Mouse (Mus musculus) urinary bladder, postnatal 25 days (tissue): Measurements from ENCODE around the gene Fryl.
A peak's percentile ranks its signal among the peaks of the same experiment; 100 is the strongest.

Experiments used
- DNase-seq: peaks from one replicate; pipeline ENCODE4 v3.0.0; 2022; ENCODE audit warnings: low spot score

Gene Fryl

GRCm38 (mm10) chr5:73157502-73157901 lies 98.9 kb downstream of the Fryl start:
- DNase-seq = no peak

DNA sequence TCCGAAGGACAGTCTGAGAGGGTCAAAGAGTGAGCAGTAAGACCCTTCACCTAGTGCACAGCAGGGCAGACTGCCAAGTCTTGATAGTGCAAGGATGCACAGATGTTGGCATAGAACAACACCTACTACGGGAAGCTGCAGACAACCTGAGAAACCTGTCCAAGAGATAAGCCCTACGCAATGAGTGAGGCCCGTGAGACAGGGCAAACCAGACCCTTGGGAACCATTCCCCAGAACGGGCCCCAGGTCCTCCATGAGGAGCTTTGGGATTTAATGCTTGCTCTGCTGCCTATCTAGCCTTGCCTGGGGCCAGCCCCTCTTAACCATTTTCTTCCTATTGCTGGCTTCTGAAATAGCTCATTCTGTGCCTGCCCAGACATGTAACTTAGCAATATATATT lies 99.4 kb downstream of the Fryl start:
- DNase-seq = no peak

DNA sequence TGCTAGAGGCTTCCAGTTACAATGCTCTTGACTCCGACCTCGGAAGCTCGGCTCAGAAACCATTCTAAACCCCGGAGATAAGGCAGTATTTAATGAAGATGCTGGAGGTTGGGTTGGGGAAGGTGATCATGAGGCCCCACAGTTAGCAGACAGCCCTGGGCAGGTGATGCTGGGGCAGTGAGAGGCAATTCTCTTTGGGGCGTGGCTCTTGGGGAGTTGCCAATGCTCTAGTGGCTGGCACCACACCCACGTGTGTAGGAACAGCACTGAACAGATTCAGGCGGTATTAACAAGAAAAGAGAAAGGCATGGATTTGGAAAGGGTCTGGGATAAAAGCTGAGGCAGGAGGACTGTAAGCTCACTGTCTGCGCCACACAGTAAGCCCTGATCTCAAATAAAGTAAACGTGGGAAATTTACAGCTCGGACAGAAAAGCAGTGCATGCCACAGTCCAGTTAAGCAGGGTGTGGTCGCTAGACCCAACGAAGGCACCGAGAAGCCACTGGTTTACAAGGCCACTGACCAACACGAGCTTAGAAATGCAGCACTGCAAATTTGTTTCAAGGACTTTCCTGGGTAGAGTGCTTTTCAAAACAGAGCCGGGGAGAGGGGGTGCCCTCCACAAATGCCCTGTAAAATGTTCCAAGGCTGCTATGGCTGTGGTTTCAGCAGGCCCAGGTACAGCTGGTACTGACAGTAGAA lies 100.0 kb downstream of the Fryl start:
- DNase-seq = no peak

DNA sequence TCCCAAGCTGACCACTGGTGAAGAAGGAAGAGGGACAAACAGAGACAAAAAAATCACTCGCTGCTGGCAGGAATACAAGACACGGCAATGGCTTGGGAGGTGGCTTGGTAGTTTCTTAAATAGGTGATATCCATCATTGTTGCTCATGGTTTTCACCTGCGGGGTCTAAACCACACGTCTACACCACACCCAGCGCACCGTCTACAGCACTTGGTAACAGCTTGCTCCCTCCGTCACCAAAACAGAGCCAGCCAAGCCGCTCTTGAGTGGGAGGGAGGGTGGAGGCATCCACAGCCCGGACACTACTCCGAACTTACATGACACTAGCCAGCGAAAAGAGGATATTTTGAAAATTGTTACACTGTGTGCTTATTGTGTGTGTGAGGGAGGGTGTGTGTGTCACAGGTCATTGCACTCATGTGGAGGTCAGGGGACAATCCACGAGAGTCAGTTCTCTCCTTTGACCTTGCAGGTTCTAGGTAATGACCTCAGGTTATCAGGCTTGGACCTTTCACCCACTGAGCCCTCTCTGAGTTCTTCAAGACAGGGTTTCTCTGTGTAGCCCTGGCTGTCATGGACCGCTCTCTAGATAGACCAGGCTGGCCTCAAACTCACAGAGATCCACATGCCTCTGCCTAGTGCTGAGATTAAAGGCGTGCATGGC lies 102.5 kb downstream of the Fryl start:
- DNase-seq = no peak

GRCm38 (mm10) chr5:73152206-73152605 lies 104.2 kb downstream of the Fryl start:
- DNase-seq = no peak

- DNase-seq = no peak
Measured at GRCm38 (mm10) chr5:73150877-73151445, 105.5 kb downstream of the Fryl start.

DNA sequence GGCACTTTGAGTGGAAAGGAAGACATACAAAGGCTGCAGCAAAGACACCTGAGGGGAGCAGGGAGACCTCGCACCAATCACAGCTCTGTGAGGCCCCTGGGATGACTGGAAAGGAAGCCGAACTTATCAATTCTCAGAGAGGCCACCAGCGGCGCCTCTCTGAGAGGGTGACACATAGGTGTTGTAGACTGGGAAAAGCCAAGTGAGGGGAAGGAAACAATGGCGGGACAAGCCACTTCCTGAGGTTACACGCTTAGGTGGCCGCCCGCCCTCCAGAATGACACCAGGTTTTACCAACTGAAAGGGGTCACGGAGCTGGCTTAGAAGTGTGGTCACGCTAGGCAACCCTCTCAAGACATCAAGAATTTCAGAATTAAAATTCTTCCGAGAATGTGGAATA lies 111.4 kb downstream of the Fryl start:
- DNase-seq = no peak

DNA sequence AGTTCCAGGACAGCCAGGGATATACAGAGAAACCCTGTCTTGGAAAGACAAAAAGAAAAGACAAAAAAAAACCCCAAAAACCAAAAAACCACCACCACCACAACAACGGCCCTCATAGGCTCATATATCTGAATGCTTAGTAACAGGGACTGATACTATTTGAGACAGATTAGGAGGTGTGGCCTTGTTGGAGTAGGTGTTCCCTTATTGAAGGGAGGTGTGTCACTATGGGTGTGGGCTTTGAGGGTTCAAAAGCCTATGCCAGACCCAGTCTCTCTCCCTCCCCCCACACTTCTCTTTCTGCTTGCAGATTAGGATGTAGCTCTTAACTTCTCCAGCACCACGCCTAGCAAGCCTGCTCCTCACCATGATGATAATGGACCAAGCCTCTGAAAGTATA lies 114.7 kb downstream of the Fryl start:
- DNase-seq = no peak

DNA sequence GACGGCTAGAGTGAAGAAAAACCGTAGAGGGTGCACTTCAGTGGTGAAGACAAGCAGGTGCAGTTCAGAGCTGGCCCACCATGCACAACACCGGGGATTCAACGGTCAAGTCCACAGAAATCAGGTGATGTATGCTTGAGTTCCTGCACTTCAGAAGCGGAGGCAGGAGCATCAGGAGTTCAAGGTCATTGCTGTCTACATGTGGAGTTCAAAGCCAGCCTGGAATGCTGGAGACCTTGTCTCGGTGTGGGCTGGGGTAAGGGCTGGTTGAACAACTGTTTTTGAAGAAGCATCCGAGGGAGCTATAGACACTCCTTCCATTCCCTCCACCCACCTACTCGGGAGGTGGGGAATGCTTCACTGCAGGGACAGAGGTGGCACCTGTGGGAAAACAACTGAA lies 115.3 kb downstream of the Fryl start:
- no peak for DNase-seq

- DNase-seq = no peak
Measured at GRCm38 (mm10) chr5:73137561-73137960, 118.9 kb downstream of the Fryl start.

DNA sequence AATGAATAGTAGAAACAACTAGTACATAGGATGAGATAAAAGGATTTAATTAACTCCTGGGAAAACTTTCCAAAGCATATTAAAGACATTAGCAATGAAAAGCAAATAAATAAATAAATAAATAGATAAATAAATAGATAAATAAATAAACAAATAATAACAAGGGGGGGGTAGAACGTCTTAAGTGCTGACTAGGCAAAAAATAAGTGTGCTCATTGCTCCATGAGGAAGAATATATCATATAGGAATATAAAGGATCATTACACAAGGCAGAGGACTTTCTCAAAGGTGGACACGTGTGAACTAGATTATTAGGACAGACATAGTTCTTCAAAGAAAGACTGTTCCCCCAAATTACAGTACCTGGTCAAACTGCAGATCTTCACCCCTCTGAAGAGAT lies 120.5 kb downstream of the Fryl start:
- DNase-seq = no peak

DNA sequence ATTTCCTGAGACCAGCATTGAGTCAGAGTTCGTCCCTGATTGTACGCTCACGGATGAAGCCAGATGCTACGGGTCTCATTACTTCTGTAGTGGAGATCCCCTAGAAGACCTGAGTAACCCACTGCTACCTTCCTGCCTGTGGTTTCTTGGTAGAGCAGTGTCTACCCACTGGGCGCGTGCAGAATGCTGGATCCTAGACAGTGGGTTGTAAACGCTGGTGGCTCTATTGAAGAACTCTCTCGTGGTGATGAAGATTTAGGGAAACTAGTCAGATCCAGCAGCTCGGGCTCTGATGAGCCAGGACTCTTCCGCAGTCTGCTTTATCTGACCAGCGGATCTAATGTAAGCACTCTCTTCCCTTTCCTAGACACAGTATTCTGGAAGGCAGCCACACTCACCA lies 121.3 kb downstream of the Fryl start:
- DNase-seq = no peak

DNA sequence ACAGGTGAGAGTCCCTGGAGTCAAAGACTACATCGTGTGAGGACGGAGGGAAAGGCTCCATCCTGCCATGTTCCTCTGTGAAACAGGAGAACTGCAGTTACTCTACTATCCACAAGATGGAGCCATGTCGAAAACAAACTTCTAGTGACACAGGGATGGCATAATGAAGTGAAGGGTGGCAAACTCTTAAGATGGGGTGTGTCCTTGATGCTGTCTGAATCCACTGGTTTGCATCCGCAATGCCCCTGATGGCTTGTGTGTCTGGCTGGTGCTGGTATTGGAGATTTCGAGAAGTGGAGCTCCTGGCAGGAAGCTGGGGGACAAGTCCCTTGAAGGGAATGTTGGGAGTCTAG lies 122.6 kb downstream of the Fryl start:
- peak; percentile 24 for DNase-seq

GRCm38 (mm10) chr5:73132998-73133832 lies 123.2 kb downstream of the Fryl start:
- no peak for DNase-seq

- no peak for DNase-seq
Measured at GRCm38 (mm10) chr5:73130984-73131383, 125.4 kb downstream of the Fryl start.

DNA sequence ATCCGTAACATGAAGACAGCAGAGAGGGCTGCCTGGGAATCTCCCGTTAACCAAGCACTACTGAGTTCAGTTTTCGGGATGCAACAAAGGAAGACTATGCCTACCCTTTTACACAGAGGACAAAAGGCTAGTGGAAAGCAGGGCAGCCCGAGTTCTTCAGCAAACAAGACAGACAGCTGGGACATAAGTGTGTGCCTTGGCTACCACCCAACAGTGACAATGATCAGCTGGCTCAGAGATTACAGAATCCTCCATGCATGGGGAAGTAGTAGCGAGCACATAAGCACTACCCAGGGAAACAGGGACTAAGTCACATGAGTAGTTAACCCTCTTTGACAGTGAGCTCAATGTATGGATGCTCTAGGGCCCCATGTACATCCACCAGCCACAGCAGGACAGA lies 126.5 kb downstream of the Fryl start:
- DNase-seq = no peak

DNA sequence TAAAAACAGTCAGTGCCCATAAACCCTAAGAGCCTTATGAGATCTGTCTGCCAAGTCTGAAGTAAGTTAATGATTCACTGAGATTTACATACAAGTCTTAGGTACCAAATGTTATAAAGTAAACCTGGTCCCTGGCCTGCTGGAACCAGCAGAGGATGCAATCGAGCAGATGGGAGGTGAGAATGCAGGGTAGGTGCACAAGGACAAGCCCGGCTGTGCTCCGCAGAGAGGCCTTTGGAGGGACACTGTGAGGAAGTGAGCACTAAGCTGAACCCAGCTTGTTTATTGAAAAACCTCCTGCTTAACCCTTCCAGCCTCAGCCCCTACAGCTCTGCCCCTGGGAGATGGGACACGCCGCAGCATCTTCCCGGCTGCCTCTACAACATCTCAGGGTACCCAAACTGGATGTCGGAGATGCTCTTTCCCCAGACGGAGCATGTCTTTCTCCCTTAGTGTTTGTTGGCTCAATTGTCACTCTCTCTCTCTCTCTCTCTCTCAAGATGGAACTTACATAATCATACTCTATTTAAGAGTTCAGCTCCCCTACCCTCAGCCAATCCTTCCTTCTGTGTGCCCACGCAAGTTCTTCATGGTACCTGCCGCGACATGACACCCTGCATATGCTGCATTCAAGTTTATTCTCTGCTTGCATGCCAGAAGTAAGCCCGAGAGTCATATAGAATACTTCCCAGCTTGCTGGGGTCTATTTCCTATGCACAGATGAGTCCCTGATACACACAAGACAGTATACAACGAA lies 136.3 kb downstream of the Fryl start:
- no peak for DNase-seq

GRCm38 (mm10) chr5:73119524-73119923 lies 136.9 kb downstream of the Fryl start:
- no peak for DNase-seq

DNA sequence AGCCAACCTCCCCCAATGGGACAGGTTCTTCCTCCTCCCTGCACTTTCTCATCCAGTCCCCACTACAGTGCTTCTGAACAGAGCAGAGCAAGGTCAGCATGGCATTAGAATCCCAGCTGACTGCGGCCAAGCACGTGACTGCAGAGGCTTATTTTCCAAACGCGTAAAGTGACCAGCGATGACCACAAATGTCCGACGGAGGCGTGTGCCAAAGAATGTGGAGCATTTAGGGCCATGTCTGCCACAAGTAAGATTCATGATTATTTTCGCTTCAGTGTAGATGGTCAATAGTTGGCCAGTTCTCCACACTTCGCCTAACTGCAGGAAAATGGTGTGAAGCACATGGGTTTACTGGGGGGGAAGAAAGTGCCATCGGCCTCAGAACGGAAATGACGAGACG lies 137.6 kb downstream of the Fryl start:
- DNase-seq = no peak

- DNase-seq = no peak
Measured at GRCm38 (mm10) chr5:73114878-73115277, 141.5 kb downstream of the Fryl start.

- no peak for DNase-seq
Measured at GRCm38 (mm10) chr5:73112331-73112730, 144.1 kb downstream of the Fryl start.

DNA sequence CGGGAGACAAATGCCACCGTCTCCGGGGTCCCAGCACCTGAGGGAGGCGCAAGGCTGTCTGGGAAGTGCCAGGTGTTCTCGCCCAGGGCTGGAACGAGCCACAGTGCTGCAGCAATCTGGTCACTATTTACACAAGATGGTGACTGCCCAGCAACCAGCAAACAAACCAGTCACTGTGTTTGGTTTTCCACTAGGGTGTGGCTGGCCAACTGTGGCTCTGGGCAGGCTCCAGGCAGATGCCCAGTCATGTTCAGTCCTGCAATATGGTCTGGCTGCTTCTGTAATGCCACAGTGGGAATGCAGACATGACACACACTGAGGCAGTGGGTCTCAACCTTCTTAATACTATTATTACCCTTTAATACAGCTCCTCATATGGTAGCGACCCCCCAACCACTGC lies 152.8 kb downstream of the Fryl start:
- DNase-seq = peak; percentile 20
